27 mouse cellular contexts compared by ENCODE assay signal in genomic region chr11:52240898-52241542, GRCm38 (mm10). TPM values are rescaled to one million over a fixed set of nuclear protein-coding genes. Genes with fewer than 3 reads are reported as not detected.
"Had no signal": no experiment of that assay in that cellular context is flagged by ENCODE, and none has a peak within 500 bp of the region (broad histone marks: within the 10 kb centered on the region; RNA-seq: fewer than 3 reads in every experiment).

No protein-coding gene starts in this region.

- ATAC-seq: liver, postnatal 0 days; lung, postnatal 0 days; midbrain, embryonic 13.5 days; midbrain, embryonic 16.5 days had no signal

- DNase-seq: kidney, adult 9 months; kidney, postnatal 14 days; kidney, postnatal 4 days; left cerebral cortex, postnatal 4 days; liver, postnatal 0 days; lung, embryonic 14.5 days; lung, postnatal 36 days; right cerebral cortex, adult 18-20 months; right cerebral cortex, postnatal 14 days; spleen, adult 18-20 months; thymus, adult 18-20 months; thymus, postnatal 36 days had no signal

- H3K4me3 ChIP-seq: limb, embryonic 12.5 days; limb, embryonic 15.5 days; megakaryocyte, embryonic 14.5 days; midbrain, embryonic 10.5 days; midbrain, embryonic 13.5 days; myocyte; stomach, embryonic 15.5 days had no signal

- H3K9me3 ChIP-seq: limb, embryonic 12.5 days; limb, embryonic 15.5 days; megakaryocyte, embryonic 14.5 days; midbrain, embryonic 10.5 days; midbrain, embryonic 13.5 days; stomach, embryonic 15.5 days had no signal

- H3K27ac ChIP-seq: limb, embryonic 12.5 days; limb, embryonic 15.5 days; liver, embryonic 14.5 days; midbrain, embryonic 10.5 days; midbrain, embryonic 13.5 days; stomach, embryonic 15.5 days had no signal

- H3K27me3 ChIP-seq: limb, embryonic 12.5 days; limb, embryonic 15.5 days; megakaryocyte, embryonic 14.5 days; midbrain, embryonic 13.5 days; stomach, embryonic 15.5 days had no signal

- H3K4me2 ChIP-seq: limb, embryonic 12.5 days; limb, embryonic 15.5 days; liver, embryonic 11.5 days; lung, embryonic 14.5 days; midbrain, embryonic 13.5 days; stomach, embryonic 15.5 days had no signal

- H3K9ac ChIP-seq: limb, embryonic 12.5 days; limb, embryonic 15.5 days; liver, embryonic 14.5 days; liver, postnatal 0 days; lung, embryonic 14.5 days; midbrain, embryonic 13.5 days; stomach, embryonic 15.5 days had no signal

- H3K4me1 ChIP-seq: limb, embryonic 12.5 days; limb, embryonic 15.5 days; midbrain, embryonic 10.5 days; midbrain, embryonic 13.5 days; stomach, embryonic 15.5 days had no signal

RNA-seq across cellular contexts. Expression of gene Olfr1371, which starts 27.2 kb away (rescaled TPM):
- polyA plus RNA-seq: kidney, embryonic 16.5 days; limb, embryonic 12.5 days; limb, embryonic 15.5 days; liver, embryonic 11.5 days; liver, embryonic 14.5 days; liver, postnatal 0 days; lung, embryonic 14.5 days; lung, postnatal 0 days; midbrain, embryonic 10.5 days; midbrain, embryonic 13.5 days; midbrain, embryonic 16.5 days; myocyte; neural tube, embryonic 11.5 days; neural tube, embryonic 14.5 days; stomach, embryonic 15.5 days; urinary bladder, adult 2 months had no signal
